Mouse (Mus musculus) liver, postnatal 0 days (tissue): ENCODE measurements around the gene Zfp827. TPM values are rescaled to one million over a fixed set of nuclear protein-coding genes. Genes with fewer than 3 reads are reported as not detected.

Source experiments
- ATAC-seq: fragments of 200-750 bp; cut with Nextera tagmentation; 2 replicates; pipeline ENCODE4 v1.8.0; 2017; ENCODE audit warnings: mild to moderate bottlenecking, moderate library complexity
- DNase-seq: peaks from one replicate; pipeline ENCODE4 v3.0.0-alpha.2; 2016
- H3K27ac ChIP-seq: fragments of 300-500 bp; sonication (generic); 2 replicates; pipeline ENCODE4 v1.5.1; 2014; ENCODE audit warnings: antibody characterized with exemption, moderate library complexity, mild to moderate bottlenecking, low read depth
- H3K27me3 ChIP-seq: fragments of 300-500 bp; sonication (generic); 2 replicates; pipeline ENCODE4 v1.6.1; 2014; ENCODE audit warnings: low read length, control low read depth, mixed read lengths; ENCODE audit not compliant: insufficient read depth
- H3K36me3 ChIP-seq: fragments of 300-500 bp; sonication (generic); replicated peaks from 2 replicates; pipeline ENCODE4 v1.6.1; 2014; ENCODE audit warnings: mild to moderate bottlenecking, control low read depth, low read length, moderate library complexity, mixed read lengths; ENCODE audit not compliant: insufficient read depth
- H3K4me1 ChIP-seq: fragments of 300-500 bp; sonication (generic); 2 replicates; pipeline ENCODE4 v1.6.1; 2014; ENCODE audit warnings: antibody characterized with exemption, mild to moderate bottlenecking, control low read depth; ENCODE audit not compliant: insufficient read depth
- H3K4me2 ChIP-seq: fragments of 300-500 bp; sonication (generic); 2 replicates; pipeline ENCODE4 v1.6.1; 2014; ENCODE audit warnings: low read depth, mild to moderate bottlenecking, low read length, moderate library complexity, mixed read lengths
- H3K4me3 ChIP-seq: fragments of 300-500 bp; sonication (generic); 2 replicates; pipeline ENCODE4 v1.5.1; 2014; ENCODE audit warnings: low read depth, low read length
- H3K9ac ChIP-seq: fragments of 300-500 bp; sonication (generic); replicated peaks from 2 replicates; pipeline ENCODE4 v1.6.1; 2014; ENCODE audit warnings: mild to moderate bottlenecking, moderate library complexity
- H3K9me3 ChIP-seq: fragments of 300-500 bp; sonication (generic); 2 replicates; pipeline ENCODE4 v1.6.1; 2016; ENCODE audit warnings: mild to moderate bottlenecking, control low read depth, low read length, mixed read lengths
- CTCF ChIP-seq: sonication (generic); IDR thresholded peaks from 2 replicates; pipeline ENCODE4 v1.5.1; 2016; ENCODE audit warnings: antibody characterized with exemption, low read depth
- EP300 ChIP-seq: IDR thresholded peaks from 2 replicates; pipeline ENCODE4 v1.6.1; 2016; ENCODE audit warnings: antibody characterized with exemption, low read depth, mild to moderate bottlenecking
- WGBS: fragments of 180-500 bp; shearing (Covaris S2); extraction: QIAGEN DNeasy Blood & Tissue Kit; methylation state at CpG from one replicate; pipeline ENCODE4 v1.1.7; 2014; ENCODE audit not compliant: insufficient replicate concordance; 5-methylcytosine and 5-hydroxymethylcytosine counted together
- polyA plus RNA-seq: library from polyadenylated mRNA; unstranded; fragments of >200 nt; fragmentation: Nextera tagmentation; extraction: Ambion mirVana; gene quantifications from 2 replicates; pipeline ENCODE4 v1.2.1, GENCODE M21; 2015

Zfp827 gene
- polyA plus RNA-seq, 1 experiment from 2014 or later = 0.62 TPM

GRCm38 (mm10) chr8:79161172-79161778 is 133.0 kb downstream of the Zfp827 start:
- TF ChIP-seq CTCF (0 out of 2 replicates have a peak, but pooled peaks have one; percentile 11), EP300 (no peak)
- H3K9ac ChIP-seq = no peak overlapping the region
- H3K4me2 ChIP-seq = no peak overlapping the region
- no peak for DNase-seq
- H3K36me3 ChIP-seq = no peaks in the 10 kb centered on the region
- WGBS = 60% methylated on average over 4 of the region's 4 CpGs
- no peak overlapping the region for H3K27ac ChIP-seq
- no peaks in the 10 kb centered on the region for H3K9me3 ChIP-seq
- H3K4me3 ChIP-seq = no peak overlapping the region
- H3K4me1 ChIP-seq = peaks cover 20% of the 10 kb centered on the region
- no peak for ATAC-seq
- no peaks in the 10 kb centered on the region for H3K27me3 ChIP-seq

- ATAC-seq (peak; percentile 94), DNase-seq (peak; percentile 85)
- TF ChIP-seq CTCF (no peak), EP300 (0 out of 2 replicates have a peak, but pooled peaks have one; percentile 12)
- Histone ChIP-seq H3K9me3 (no peaks in the 10 kb centered on the region), H3K9ac (no peak overlapping the region), H3K27ac (peak overlapping the region; percentile 72), H3K27me3 (no peaks in the 10 kb centered on the region), H3K4me2 (peak overlapping the region; percentile 14; the same call in 1 of the 2 replicates), H3K36me3 (no peaks in the 10 kb centered on the region), H3K4me1 (peaks cover 20% of the 10 kb centered on the region), H3K4me3 (no peak overlapping the region)
- WGBS = 39% methylated on average over 10 of the region's 10 CpGs
Measured at GRCm38 (mm10) chr8:79162533-79163308, 134.5 kb downstream of the Zfp827 start.

- Histone ChIP-seq H3K4me3 (no peak overlapping the region), H3K27ac (no peak overlapping the region), H3K9ac (no peak overlapping the region), H3K36me3 (no peaks in the 10 kb centered on the region), H3K27me3 (no peaks in the 10 kb centered on the region), H3K4me2 (no peak overlapping the region), H3K4me1 (peaks cover 20% of the 10 kb centered on the region), H3K9me3 (no peaks in the 10 kb centered on the region)
- no peak for TF ChIP-seq CTCF
- TF ChIP-seq EP300 = no peak
- 43% methylated on average over 1 of the region's 1 CpGs for WGBS
- ATAC-seq (no peak), DNase-seq (no peak)
Measured at GRCm38 (mm10) chr8:79164336-79164735, 136.1 kb downstream of the Zfp827 start.

- no peaks in the 10 kb centered on the region for H3K9me3 ChIP-seq
- no peak for DNase-seq
- 68% methylated on average over 3 of the region's 3 CpGs for WGBS
- H3K4me1 ChIP-seq = peaks cover 19% of the 10 kb centered on the region
- no peak for TF ChIP-seq CTCF
- TF ChIP-seq EP300 = no peak
- no peak overlapping the region for H3K27ac ChIP-seq
- no peak overlapping the region for H3K4me2 ChIP-seq
- no peak overlapping the region for H3K4me3 ChIP-seq
- no peaks in the 10 kb centered on the region for H3K27me3 ChIP-seq
- H3K9ac ChIP-seq = no peak overlapping the region
- ATAC-seq = no peak
- no peaks in the 10 kb centered on the region for H3K36me3 ChIP-seq
Measured at GRCm38 (mm10) chr8:79165276-79165675, 137.0 kb downstream of the Zfp827 start.

GRCm38 (mm10) chr8:79173606-79174005 is 145.4 kb downstream of the Zfp827 start:
- WGBS = 60% methylated on average over 4 of the region's 4 CpGs

GRCm38 (mm10) chr8:79175991-79176390 is 147.8 kb downstream of the Zfp827 start:
- H3K9ac ChIP-seq = no peak overlapping the region
- ATAC-seq (no peak), DNase-seq (no peak)
- peaks cover 5% of the 10 kb centered on the region; the same call in 1 of the 2 replicates for H3K36me3 ChIP-seq
- H3K27me3 ChIP-seq = no peaks in the 10 kb centered on the region
- no peaks in the 10 kb centered on the region for H3K4me1 ChIP-seq
- no peaks in the 10 kb centered on the region for H3K9me3 ChIP-seq
- TF ChIP-seq EP300 = no peak
- TF ChIP-seq CTCF = no peak
- 70% methylated on average over 4 of the region's 4 CpGs for WGBS
- no peak overlapping the region for H3K4me2 ChIP-seq
- H3K4me3 ChIP-seq = no peak overlapping the region
- no peak overlapping the region for H3K27ac ChIP-seq

More at GRCm38 (mm10) chr8:79173606-79174005, 145.4 kb downstream of the Zfp827 start:
- H3K27ac ChIP-seq = no peak overlapping the region
- no peak overlapping the region for H3K4me2 ChIP-seq
- no peak overlapping the region for H3K9ac ChIP-seq
- H3K4me1 ChIP-seq = no peaks in the 10 kb centered on the region
- no peaks in the 10 kb centered on the region for H3K9me3 ChIP-seq
- peaks cover 2% of the 10 kb centered on the region; the same call in 1 of the 2 replicates for H3K36me3 ChIP-seq
- DNase-seq (no peak), ATAC-seq (no peak)
- H3K4me3 ChIP-seq = no peak overlapping the region
- H3K27me3 ChIP-seq = no peaks in the 10 kb centered on the region
- no peak for TF ChIP-seq EP300
- no peak for TF ChIP-seq CTCF
